Mouse (Mus musculus) spleen, adult 2 months (tissue): Measurements from ENCODE around the gene Ada. TPM values are rescaled to one million over a fixed set of nuclear protein-coding genes. Genes with fewer than 3 reads are reported as not detected.
A peak's percentile ranks its signal among the peaks of the same experiment; 100 is the strongest.

Source experiments
- DNase-seq, 2 experiments: peaks; one replicate each; pipeline versions ENCODE4 v3.0.0 to v3.0.0-alpha.2; 2012 to 2021; ENCODE audit warnings: low spot score in 2 of 2, low read depth in 1 of 2
- H3K27ac ChIP-seq: fragments of 200-500 bp; 2 replicates; pipeline ENCODE4 v1.5.1; 2012; ENCODE audit warnings: low read length, inconsistent platforms; ENCODE audit not compliant: insufficient read depth
- H3K27me3 ChIP-seq: fragments of 200-500 bp; 2 replicates; pipeline ENCODE4 v1.6.1; 2012; ENCODE audit warnings: mild to moderate bottlenecking, moderate library complexity, low read length, inconsistent platforms; ENCODE audit not compliant: control insufficient read depth, insufficient read depth
- H3K36me3 ChIP-seq: fragments of 200-500 bp; 2 replicates; pipeline ENCODE4 v1.6.1; 2012; ENCODE audit warnings: mild to moderate bottlenecking, low read length, inconsistent platforms; ENCODE audit not compliant: control insufficient read depth, insufficient read depth
- H3K4me1 ChIP-seq: fragments of 200-500 bp; 2 replicates; pipeline ENCODE4 v1.6.1; 2011; ENCODE audit warnings: inconsistent platforms; ENCODE audit not compliant: control insufficient read depth, insufficient read depth, insufficient read length
- H3K4me3 ChIP-seq: fragments of 200-500 bp; 2 replicates; pipeline ENCODE4 v1.5.1; 2011; ENCODE audit warnings: mild to moderate bottlenecking, inconsistent platforms; ENCODE audit not compliant: insufficient read depth, insufficient read length; ENCODE audit errors: extremely low read depth
- CTCF ChIP-seq: fragments of 200-500 bp; IDR thresholded peaks from 2 replicates; pipeline ENCODE4 v1.5.1; 2011; ENCODE audit warnings: mild to moderate bottlenecking, inconsistent platforms; ENCODE audit not compliant: insufficient read depth, insufficient read length, insufficient replicate concordance; ENCODE audit errors: extremely low read depth
- POLR2A ChIP-seq: fragments of 200-500 bp; IDR thresholded peaks from 2 replicates; pipeline ENCODE4 v1.6.1; 2011; ENCODE audit warnings: low read depth, low read length, inconsistent platforms
- WGBS: fragments of 180-500 bp; shearing (Covaris S2); methylation state at CpG from one replicate; pipeline ENCODE4 v1.1.7; 2018; 5-methylcytosine and 5-hydroxymethylcytosine counted together
- polyA plus RNA-seq: library from polyadenylated mRNA; depleted of rRNA; stranded (reverse); fragments of >200 nt; gene quantifications from 2 replicates; pipeline ENCODE4 v1.2.3, GENCODE M21; 2012

Ada gene
- polyA plus RNA-seq, 1 experiment = 4.3 TPM

DNA sequence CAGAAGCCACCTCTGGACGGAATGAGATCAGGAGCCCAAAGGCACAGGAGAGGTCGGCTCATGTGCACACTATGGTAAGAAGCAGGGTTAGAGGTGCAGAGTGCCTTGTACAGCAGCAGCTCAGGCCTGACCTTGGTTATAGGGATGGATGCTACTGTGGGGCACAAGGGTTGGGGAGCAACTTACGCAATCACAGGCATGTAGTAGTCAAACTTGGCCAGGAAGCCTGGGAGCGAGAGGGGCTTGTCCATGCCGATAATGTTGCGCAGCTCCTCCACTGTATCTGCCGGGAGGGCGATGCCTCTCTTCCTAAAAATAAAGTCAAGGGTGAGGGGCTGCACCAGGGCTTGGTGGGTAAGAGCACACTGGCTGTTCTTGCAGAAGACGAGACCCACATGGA lies 14.9 kb downstream of the Ada start:
- Histone ChIP-seq H3K4me3 (no peak overlapping the region), H3K27ac (no peak overlapping the region), H3K36me3 (peaks cover 9% of the 10 kb centered on the region), H3K4me1 (no peaks in the 10 kb centered on the region), H3K27me3 (no peaks in the 10 kb centered on the region)
- WGBS = 95% methylated on average over 9 of the region's 9 CpGs
- no peak for TF ChIP-seq CTCF
- no peak for DNase-seq

DNA sequence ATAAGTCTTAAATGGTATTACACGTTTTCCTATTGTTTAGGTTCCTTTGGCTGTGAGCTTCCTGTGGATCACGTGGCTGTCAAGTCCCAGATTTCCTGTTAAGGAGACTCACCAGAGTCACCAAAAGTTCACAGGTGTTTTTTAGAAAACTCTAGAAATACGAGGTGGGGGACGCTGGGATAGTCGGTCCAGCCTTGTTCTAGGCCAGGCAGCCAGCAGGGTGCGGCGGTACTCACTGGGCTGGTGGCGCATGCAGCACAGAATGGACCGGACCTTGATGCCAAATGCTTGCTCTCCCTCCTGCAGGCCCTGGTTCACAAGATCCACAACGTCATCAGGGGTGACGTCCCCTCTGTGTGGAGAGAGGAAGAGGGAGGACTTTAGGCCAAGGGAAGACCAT lies 18.0 kb downstream of the Ada start:
- H3K4me1 ChIP-seq = no peaks in the 10 kb centered on the region
- WGBS = 89% methylated on average over 11 of the region's 11 CpGs
- no peak overlapping the region for H3K27ac ChIP-seq
- no peak overlapping the region for H3K4me3 ChIP-seq
- DNase-seq = no peak
- H3K27me3 ChIP-seq = no peaks in the 10 kb centered on the region
- peaks cover 17% of the 10 kb centered on the region for H3K36me3 ChIP-seq
- TF ChIP-seq CTCF (no peak), POLR2A (no peak)

DNA sequence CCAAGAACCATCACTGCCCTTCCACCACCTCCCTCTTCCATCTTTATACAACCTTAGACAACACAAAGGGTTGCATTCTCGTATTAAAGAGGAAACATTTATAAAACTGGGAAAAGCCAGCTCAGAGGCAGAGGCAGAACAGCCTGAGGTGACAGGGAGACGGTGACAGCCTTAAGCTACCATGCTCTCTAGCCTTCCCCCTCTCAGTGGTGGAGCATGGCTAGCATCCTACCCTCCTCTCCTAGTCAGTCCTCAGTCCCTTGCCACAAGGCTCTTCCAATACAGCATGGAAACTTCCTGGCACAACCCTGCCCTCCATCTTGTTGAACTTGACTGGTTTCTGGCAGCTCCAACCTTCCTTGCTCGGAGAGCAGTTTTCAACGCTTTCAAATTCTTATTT lies 21.7 kb downstream of the Ada start:
- H3K4me1 ChIP-seq = no peaks in the 10 kb centered on the region; the same call in 1 of the 2 replicates
- no peak overlapping the region for H3K4me3 ChIP-seq
- WGBS = 89% methylated on average over 4 of the region's 4 CpGs

DNA sequence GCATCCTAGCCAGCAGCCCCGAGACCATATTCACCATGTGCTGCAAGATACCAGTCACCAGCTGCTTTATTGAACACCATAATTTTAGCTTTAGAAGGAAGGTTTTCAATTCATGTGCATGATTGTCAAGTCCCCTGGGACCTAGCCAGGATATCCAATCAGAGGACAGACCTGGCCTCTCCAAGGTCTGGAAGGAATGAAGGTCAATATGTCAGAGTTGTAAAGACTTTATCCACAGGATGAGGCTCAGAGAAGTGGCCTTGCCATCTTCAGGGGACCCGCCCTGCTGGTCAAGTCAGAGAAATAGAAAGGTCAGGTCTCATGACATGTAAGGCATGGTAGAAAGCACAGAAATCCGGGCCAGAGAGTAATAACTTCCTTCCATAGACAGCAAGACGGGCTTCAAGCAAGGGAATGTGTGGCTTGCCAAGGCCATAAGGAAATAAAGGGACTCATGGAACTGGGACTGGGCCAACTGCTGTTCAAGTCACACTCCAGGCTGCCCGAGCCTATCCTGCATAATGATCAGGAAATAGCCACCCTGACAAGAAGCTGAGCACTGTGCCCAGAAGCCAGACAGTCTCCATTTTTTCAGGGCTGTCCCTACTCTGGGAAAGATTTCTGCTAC lies 23.2 kb downstream of the Ada start:
- H3K4me3 ChIP-seq = no peak overlapping the region
- H3K27ac ChIP-seq = no peak overlapping the region
- no peaks in the 10 kb centered on the region for H3K27me3 ChIP-seq
- peaks cover 34% of the 10 kb centered on the region for H3K36me3 ChIP-seq
- WGBS = 85% methylated on average over 5 of the region's 5 CpGs
- DNase-seq = no peak
- TF ChIP-seq CTCF (no peak), POLR2A (no peak)
- H3K4me1 ChIP-seq = no peaks in the 10 kb centered on the region; the same call in 1 of the 2 replicates

More for the DNA sequence above, 21.7 kb downstream of the Ada start:
- no peak for TF ChIP-seq POLR2A
- no peak for TF ChIP-seq CTCF
- DNase-seq = no peak
- Histone ChIP-seq H3K36me3 (peaks cover 34% of the 10 kb centered on the region), H3K27me3 (no peaks in the 10 kb centered on the region), H3K27ac (no peak overlapping the region)

DNA sequence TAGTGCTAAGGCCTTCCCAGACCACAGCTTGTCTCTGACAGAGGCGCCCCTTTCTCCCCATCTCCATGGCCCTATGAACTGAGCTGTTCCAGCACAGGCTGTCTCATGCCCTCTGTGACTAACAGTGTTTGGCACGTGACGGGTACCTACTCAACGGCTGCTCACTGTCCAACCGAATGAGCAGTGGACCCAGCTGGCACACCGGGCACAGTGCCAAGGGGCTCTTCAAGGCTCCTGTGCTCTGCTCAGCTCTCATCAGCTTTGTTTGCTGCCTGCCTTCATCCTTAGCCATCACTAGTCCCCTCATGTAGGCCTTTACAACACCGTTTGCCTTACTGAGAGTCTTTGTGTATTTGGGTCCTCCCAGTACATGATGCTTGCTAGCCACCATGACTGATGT lies 27.5 kb downstream of the Ada start:
- Histone ChIP-seq H3K4me1 (peaks cover 9% of the 10 kb centered on the region; the same call in 1 of the 2 replicates), H3K27me3 (no peaks in the 10 kb centered on the region), H3K36me3 (peaks cover 31% of the 10 kb centered on the region), H3K27ac (no peak overlapping the region), H3K4me3 (no peak overlapping the region)
- WGBS = 86% methylated on average over 7 of the region's 7 CpGs
- TF ChIP-seq POLR2A = no peak
- TF ChIP-seq CTCF = no peak
- no peak for DNase-seq

DNA sequence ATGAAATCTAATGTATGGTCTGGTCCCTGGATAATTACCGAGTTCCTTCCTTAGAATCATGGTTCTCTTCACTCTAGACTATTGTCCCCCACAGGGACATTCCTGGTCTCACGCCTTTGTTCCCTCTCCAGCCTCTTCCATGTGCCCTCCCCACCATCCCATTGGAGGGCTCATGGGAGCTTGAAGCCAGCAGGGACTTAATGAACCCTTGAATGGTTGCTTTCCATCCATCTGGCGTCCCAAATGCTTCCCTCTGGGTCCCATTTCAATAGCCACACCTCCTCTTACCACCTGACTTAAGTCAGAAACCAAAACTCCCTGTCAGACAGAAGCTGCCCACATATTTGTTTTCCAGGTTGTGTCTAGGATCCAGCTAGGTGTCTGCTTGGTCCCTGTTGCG lies 30.4 kb downstream of the Ada start:
- Histone ChIP-seq H3K36me3 (peaks cover 19% of the 10 kb centered on the region), H3K27me3 (no peaks in the 10 kb centered on the region), H3K4me1 (peaks cover 20% of the 10 kb centered on the region; the same call in 1 of the 2 replicates), H3K4me3 (no peak overlapping the region), H3K27ac (no peak overlapping the region)
- no peak for TF ChIP-seq POLR2A
- TF ChIP-seq CTCF = no peak
- DNase-seq = no peak
- WGBS = 58% methylated on average over 4 of the region's 4 CpGs

DNA sequence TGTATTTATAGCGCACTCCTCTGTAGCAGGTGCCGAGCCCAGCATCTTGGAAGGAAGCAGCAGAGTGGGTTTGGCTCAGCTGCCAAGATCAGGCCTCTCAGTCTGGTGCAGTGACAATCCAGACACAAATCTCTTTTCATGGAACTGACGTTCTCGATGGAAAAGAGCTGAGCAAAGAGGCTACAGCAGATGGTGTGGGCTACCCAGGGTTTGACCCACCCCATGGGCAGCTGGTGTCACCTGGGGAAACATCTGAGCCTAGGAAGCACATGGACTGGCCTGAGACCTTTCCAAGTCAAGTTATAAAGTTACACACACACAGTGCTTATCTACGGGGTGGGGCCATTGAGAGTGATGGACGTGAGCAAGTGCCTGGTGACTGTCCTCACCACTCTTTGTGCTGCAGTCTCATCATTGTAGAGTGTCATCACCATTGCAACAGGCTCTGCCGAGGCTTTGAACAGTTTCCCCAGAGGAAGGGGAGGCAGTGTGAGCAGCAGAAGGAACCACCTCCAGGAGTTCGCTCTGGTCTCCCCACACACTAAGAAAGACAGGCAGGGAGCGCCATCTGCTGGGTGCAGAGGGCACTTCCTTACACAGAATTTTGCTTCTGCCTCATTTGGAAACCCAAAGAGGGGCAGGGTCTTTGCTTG lies 31.0 kb downstream of the Ada start:
- Histone ChIP-seq H3K4me1 (peaks cover 20% of the 10 kb centered on the region; the same call in 1 of the 2 replicates), H3K36me3 (peaks cover 17% of the 10 kb centered on the region), H3K27ac (peak overlapping the region; percentile 31), H3K27me3 (no peaks in the 10 kb centered on the region), H3K4me3 (0 out of 2 replicates have a peak overlapping the region, but pooled peaks have one; percentile 0)
- peak; percentile 99 for TF ChIP-seq CTCF
- TF ChIP-seq POLR2A = no peak
- DNase-seq = peak; percentile 69 to 81
- 31% methylated on average over 9 of the region's 9 CpGs for WGBS
